Mouse (Mus musculus) hindbrain, postnatal 0 days (tissue): Measurements from ENCODE around the gene Btg1. TPM values are rescaled to one million over a fixed set of nuclear protein-coding genes. Genes with fewer than 3 reads are reported as not detected.
A peak's percentile ranks its signal among the peaks of the same experiment; 100 is the strongest.

Experiments
- ATAC-seq: fragments of 200-750 bp; cut with Nextera tagmentation; 2 replicates; pipeline ENCODE4 v1.8.0; 2017; ENCODE audit warnings: mild to moderate bottlenecking, moderate TSS enrichment, moderate library complexity
- DNase-seq: peaks from one replicate; pipeline ENCODE4 v3.0.0-alpha.2; 2015; ENCODE audit warnings: low spot score
- H3K27ac ChIP-seq: fragments of 300-500 bp; sonication (generic); 2 replicates; pipeline ENCODE4 v1.5.1; 2014; ENCODE audit warnings: mild to moderate bottlenecking
- H3K27me3 ChIP-seq: fragments of 300-500 bp; sonication (generic); 2 replicates; pipeline ENCODE4 v1.6.1; 2014; ENCODE audit warnings: low read length, mixed read lengths; ENCODE audit not compliant: insufficient read depth
- H3K36me3 ChIP-seq: fragments of 300-500 bp; sonication (generic); 2 replicates; pipeline ENCODE4 v1.6.1; 2014; ENCODE audit warnings: low read length, mixed read lengths; ENCODE audit not compliant: insufficient read depth
- H3K4me1 ChIP-seq: fragments of 300-500 bp; sonication (generic); 2 replicates; pipeline ENCODE4 v1.6.1; 2014; ENCODE audit warnings: antibody characterized with exemption, low read length, mixed read lengths; ENCODE audit not compliant: insufficient read depth
- H3K4me2 ChIP-seq: fragments of 300-500 bp; sonication (generic); 2 replicates; pipeline ENCODE4 v1.6.1; 2014; ENCODE audit warnings: low read depth, mild to moderate bottlenecking, low read length, moderate library complexity, mixed read lengths
- H3K4me3 ChIP-seq: fragments of 300-500 bp; sonication (generic); 2 replicates; pipeline ENCODE4 v1.5.1; 2014; ENCODE audit warnings: low read length
- H3K9ac ChIP-seq: fragments of 300-500 bp; sonication (generic); replicated peaks from 2 replicates; pipeline ENCODE4 v1.6.1; 2014; ENCODE audit warnings: mild to moderate bottlenecking, low read length, moderate library complexity, mixed read lengths
- H3K9me3 ChIP-seq: fragments of 300-500 bp; sonication (generic); 2 replicates; pipeline ENCODE4 v1.6.1; 2016; ENCODE audit warnings: low read length, mixed read lengths
- CTCF ChIP-seq: IDR thresholded peaks from 2 replicates; pipeline ENCODE4 v1.5.1; 2016; ENCODE audit warnings: antibody characterized with exemption, control low read depth, low read depth
- WGBS: fragments of 180-500 bp; shearing (Covaris S2); extraction: QIAGEN DNeasy Blood & Tissue Kit; methylation state at CpG from one replicate; pipeline ENCODE4 v1.1.7; 2014; 5-methylcytosine and 5-hydroxymethylcytosine counted together
- polyA plus RNA-seq: library from polyadenylated mRNA; unstranded; fragments of >200 nt; fragmentation: Nextera tagmentation; extraction: Ambion mirVana; gene quantifications from 2 replicates; pipeline ENCODE4 v1.2.1, GENCODE M21; 2015
- total RNA-seq: library from RNA; depleted of rRNA; stranded (reverse); fragments of >200 nt; gene quantifications from 2 replicates; pipeline ENCODE4 v1.2.3, GENCODE M21; 2014

Btg1 gene
- total and polyA plus RNA-seq, 2 experiments from 2014 or later = 18.9 to 28.6 TPM

DNA sequence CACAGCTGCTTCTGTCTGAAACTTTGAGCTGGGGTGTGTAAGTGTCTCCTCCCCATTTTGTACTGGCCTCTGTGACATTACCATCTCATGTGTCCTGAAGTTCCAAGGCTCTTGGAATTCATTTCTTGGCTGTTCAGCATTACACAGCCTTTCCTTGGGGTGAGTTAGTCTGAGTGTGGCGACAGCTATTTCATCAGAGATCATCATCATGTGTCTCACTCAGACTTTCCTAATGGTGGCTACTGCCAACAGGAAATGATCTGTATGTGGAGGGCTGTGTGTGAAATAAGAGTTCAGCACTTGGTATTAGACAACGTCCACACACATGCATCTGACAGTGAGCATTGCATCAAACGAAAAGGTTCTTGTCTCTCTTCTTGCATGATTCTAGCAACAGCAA, 39.4 kb downstream of the Btg1 start:
- ATAC-seq = no peak
- no peaks in the 10 kb centered on the region for H3K9me3 ChIP-seq
- H3K9ac ChIP-seq = no peak overlapping the region
- H3K4me3 ChIP-seq = no peak overlapping the region
- 90% methylated on average over 3 of the region's 3 CpGs for WGBS
- H3K27ac ChIP-seq = no peak overlapping the region
- no peak overlapping the region for H3K4me2 ChIP-seq
- no peak for TF ChIP-seq CTCF
- peaks cover 7% of the 10 kb centered on the region; the same call in 1 of the 2 replicates for H3K4me1 ChIP-seq
- no peaks in the 10 kb centered on the region for H3K27me3 ChIP-seq
- DNase-seq = no peak
- H3K36me3 ChIP-seq = no peaks in the 10 kb centered on the region

DNA sequence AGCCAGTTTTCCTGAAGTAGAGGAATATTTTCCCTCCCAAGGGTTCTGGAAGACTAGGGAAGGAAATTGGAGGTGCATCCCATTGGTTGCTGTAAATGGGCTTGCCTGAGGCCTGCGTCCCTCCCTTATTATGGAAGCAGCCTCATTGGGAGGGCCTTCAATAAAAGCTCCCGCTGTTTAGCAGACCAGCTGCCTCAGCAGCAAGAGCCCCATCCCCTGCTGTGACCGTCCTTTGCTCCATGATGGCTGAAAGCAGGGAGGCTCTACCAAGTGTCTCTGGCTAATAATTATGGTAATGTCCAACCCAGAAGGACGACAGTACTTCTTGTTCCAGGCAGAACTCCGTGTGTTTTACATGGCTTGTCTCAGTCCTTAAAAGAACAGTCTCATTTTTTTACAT, 42.1 kb downstream of the Btg1 start:
- H3K36me3 ChIP-seq = no peaks in the 10 kb centered on the region
- ATAC-seq (0 out of 2 replicates have a peak, but pooled peaks have one; percentile 35), DNase-seq (peak; percentile 48)
- no peak overlapping the region for H3K4me3 ChIP-seq
- H3K9ac ChIP-seq = no peak overlapping the region
- no peaks in the 10 kb centered on the region for H3K9me3 ChIP-seq
- WGBS = 17% methylated on average over 5 of the region's 5 CpGs
- H3K27me3 ChIP-seq = no peaks in the 10 kb centered on the region
- no peak overlapping the region for H3K27ac ChIP-seq
- no peak overlapping the region for H3K4me2 ChIP-seq
- TF ChIP-seq CTCF = no peak
- peaks cover 7% of the 10 kb centered on the region; the same call in 1 of the 2 replicates for H3K4me1 ChIP-seq

DNA sequence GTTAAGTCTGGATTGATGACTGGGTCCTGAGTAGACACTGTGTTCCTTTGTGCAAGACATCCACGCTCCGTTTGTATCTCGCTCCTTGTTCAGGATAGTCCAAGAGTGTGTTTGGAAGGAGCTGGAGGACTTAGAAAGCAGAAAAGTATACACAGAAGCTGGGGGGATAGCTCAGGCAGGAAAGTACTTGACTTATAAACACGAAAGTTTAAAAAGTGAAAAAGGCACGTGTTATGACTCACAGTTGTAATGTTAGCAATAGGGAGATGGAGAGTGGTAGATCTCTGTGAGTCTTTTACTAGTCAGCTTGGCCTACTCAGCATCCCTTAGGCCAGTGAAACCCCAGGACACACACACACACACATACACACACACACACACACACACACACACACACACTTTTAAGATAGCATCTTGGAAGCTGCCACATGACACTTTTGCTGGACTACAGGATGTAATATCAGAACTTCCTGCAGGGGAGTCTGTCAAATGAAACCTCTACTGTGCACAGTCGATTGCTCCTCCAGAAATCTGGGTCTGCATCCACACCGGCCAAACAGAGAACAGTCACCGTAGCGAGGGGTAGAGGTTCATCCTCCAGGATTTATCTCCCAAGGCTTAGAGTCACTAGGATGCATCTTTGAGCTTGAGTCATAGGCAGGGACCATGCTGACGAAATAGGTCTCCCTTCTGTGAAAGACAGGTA, 43.6 kb downstream of the Btg1 start:
- Histone ChIP-seq H3K9ac (no peak overlapping the region), H3K4me3 (no peak overlapping the region), H3K4me1 (peaks cover 7% of the 10 kb centered on the region; the same call in 1 of the 2 replicates), H3K36me3 (no peaks in the 10 kb centered on the region), H3K4me2 (no peak overlapping the region), H3K9me3 (no peaks in the 10 kb centered on the region), H3K27me3 (no peaks in the 10 kb centered on the region), H3K27ac (no peak overlapping the region)
- peak; percentile 12; the same call in 1 of the 2 replicates for TF ChIP-seq CTCF
- DNase-seq (no peak), ATAC-seq (no peak)
- 86% methylated on average over 10 of the region's 10 CpGs for WGBS

DNA sequence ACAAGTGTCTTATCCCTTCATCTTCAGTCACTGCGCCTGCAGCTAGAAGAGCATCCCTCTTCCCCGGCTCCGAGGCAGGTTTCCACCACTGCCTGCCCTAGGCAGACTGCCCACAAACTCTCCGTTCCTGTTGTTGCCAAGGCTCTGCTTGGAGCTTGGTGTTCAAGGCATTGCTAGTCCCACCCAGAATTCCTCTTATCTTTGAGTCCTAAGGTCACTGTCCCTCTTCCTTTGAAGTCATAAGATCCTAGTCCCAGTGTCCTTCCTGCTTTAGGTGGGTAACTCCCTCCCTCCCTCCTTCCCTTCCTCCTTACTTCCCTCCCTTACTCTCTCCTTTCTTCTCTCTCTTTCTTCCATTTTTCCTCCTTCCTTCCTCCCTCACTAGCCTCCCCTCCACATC, 46.2 kb downstream of the Btg1 start:
- 82% methylated on average over 4 of the region's 4 CpGs for WGBS
- TF ChIP-seq CTCF = no peak
- Histone ChIP-seq H3K36me3 (no peaks in the 10 kb centered on the region), H3K27ac (no peak overlapping the region), H3K4me2 (no peak overlapping the region), H3K9ac (no peak overlapping the region), H3K27me3 (no peaks in the 10 kb centered on the region), H3K4me3 (no peak overlapping the region), H3K9me3 (no peaks in the 10 kb centered on the region), H3K4me1 (peaks cover 7% of the 10 kb centered on the region; the same call in 1 of the 2 replicates)
- DNase-seq = no peak
- no peak for ATAC-seq

DNA sequence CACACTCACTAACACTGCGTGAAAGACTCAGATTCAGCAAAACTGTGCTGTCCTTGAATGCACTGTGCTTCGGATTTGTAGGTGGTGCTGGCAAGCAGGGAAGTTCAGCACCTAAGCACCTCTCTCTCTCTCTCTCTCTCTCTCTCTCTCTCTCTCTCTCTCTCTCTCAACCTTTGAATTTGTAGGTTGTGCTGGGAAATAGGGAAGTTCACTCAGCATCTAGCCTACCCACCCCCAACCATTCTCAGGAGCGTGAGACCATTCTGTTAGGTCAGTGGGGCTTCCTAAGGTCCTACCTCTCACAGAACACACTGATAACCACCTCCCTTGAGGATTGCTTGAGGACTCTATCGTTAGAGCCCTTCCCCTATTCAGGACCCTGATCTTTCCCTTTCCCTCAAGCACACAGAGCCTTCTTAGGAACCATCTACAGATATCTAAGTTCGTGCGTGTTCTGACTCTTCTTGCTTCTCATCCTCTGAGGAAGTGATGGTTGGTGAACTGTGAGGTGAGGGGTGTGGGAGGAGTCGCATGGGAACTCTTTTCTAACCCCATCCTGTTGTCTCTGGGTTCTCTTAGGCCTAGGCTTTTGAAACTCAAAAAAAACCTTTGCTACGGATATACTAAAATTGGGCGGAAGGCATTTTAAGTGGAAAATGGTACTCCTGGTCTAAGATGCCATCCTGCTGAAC, 47.1 kb downstream of the Btg1 start:
- H3K4me2 ChIP-seq = no peak overlapping the region
- no peak for TF ChIP-seq CTCF
- DNase-seq = no peak

More for the DNA sequence above, 47.1 kb downstream of the Btg1 start:
- Histone ChIP-seq H3K9me3 (no peaks in the 10 kb centered on the region), H3K9ac (no peak overlapping the region), H3K36me3 (no peaks in the 10 kb centered on the region), H3K27me3 (no peaks in the 10 kb centered on the region), H3K4me1 (peaks cover 3% of the 10 kb centered on the region; the same call in 1 of the 2 replicates), H3K27ac (no peak overlapping the region), H3K4me3 (no peak overlapping the region)
- ATAC-seq = no peak
- WGBS = 91% methylated on average over 9 of the region's 9 CpGs
